Mouse (Mus musculus) neural tube, embryonic 14.5 days (tissue): ENCODE results near the gene Lrrfip1. TPM values are rescaled to one million over a fixed set of nuclear protein-coding genes. Genes with fewer than 3 reads are reported as not detected.

Experiments used
- ATAC-seq: fragments of 200-750 bp; cut with Nextera tagmentation; 2 replicates; pipeline ENCODE4 v1.8.0; 2017; ENCODE audit warnings: low read depth, mild to moderate bottlenecking, moderate TSS enrichment, moderate library complexity
- H3K27ac ChIP-seq: fragments of 300-500 bp; sonication (generic); 2 replicates; pipeline ENCODE4 v1.5.1; 2014; ENCODE audit warnings: low read depth, mild to moderate bottlenecking, control low read depth, low read length, moderate library complexity, mixed read lengths
- H3K27me3 ChIP-seq: fragments of 300-500 bp; sonication (generic); 2 replicates; pipeline ENCODE4 v1.6.1; 2014; ENCODE audit warnings: low read length; ENCODE audit not compliant: control insufficient read depth, insufficient read depth
- H3K36me3 ChIP-seq: fragments of 300-500 bp; sonication (generic); 2 replicates; pipeline ENCODE4 v1.6.1; 2014; ENCODE audit warnings: low read length, mixed read lengths; ENCODE audit not compliant: control insufficient read depth, insufficient read depth
- H3K4me1 ChIP-seq: fragments of 300-500 bp; sonication (generic); 2 replicates; pipeline ENCODE4 v1.6.1; 2014; ENCODE audit warnings: low read length; ENCODE audit not compliant: control insufficient read depth, insufficient read depth
- H3K4me2 ChIP-seq: fragments of 300-500 bp; sonication (generic); 2 replicates; pipeline ENCODE4 v1.6.1; 2014; ENCODE audit warnings: mild to moderate bottlenecking, low read depth, low read length, control low read depth
- H3K4me3 ChIP-seq: fragments of 300-500 bp; sonication (generic); 2 replicates; pipeline ENCODE4 v1.5.1; 2014; ENCODE audit warnings: low read depth, low read length, control low read depth, mixed read lengths
- H3K9ac ChIP-seq: fragments of 300-500 bp; sonication (generic); replicated peaks from 2 replicates; pipeline ENCODE4 v1.6.1; 2014; ENCODE audit warnings: low read depth, mild to moderate bottlenecking, control low read depth, low read length, mixed read lengths
- H3K9me3 ChIP-seq: fragments of 300-500 bp; sonication (generic); 2 replicates; pipeline ENCODE4 v1.6.1; 2016; ENCODE audit warnings: low read length; ENCODE audit not compliant: control insufficient read depth
- WGBS: fragments of 180-500 bp; shearing (Covaris S2); extraction: QIAGEN DNeasy Blood & Tissue Kit; methylation state at CpG from one replicate; pipeline ENCODE4 v1.1.7; 2014; 5-methylcytosine and 5-hydroxymethylcytosine counted together
- polyA plus RNA-seq: library from polyadenylated mRNA; unstranded; fragments of >200 nt; fragmentation: Nextera tagmentation; extraction: Ambion mirVana; gene quantifications from 2 replicates; pipeline ENCODE4 v1.2.1, GENCODE M21; 2014

Gene Lrrfip1
- polyA plus RNA-seq: 41.4 and 50.4 TPM in 2 replicates

DNA sequence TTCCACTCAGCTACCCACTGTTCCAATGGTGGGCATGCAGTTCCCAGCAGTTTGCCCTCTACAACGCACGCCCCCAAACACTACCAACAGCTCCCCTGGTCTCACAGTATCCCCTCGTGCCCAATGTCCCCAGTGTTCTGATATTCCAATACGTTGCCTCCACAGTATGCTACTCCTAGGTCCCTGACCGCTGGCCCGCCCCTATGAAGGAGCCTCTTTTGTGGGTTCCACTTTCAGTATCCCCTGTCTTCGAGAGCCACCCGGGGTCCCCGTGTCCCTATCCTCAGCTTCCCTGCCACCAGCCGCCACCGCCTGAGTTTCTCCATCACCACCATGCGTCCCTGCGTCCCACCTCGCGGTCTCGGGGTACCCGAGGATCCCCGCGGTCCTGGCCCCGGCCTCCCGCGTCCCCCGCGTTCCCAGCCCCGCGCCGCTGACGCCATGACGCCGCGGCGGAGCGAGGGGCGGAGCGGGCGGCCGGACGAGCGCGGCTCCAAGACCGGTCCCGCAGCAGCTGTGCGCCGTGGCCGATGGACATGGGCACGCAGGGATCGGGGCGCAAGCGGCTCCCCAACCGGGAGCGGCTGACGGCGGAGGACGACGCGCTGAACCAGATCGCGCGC lies at the start of gene Lrrfip1:
Gene Lrrfip1 (plus strand): TSS at position 470 of the 623 bp plus-strand sequence.
- Histone ChIP-seq H3K27ac (peak within 1 kb of the TSS; percentile 52), H3K36me3 (no peaks in the 10 kb centered on the region), H3K4me1 (peaks cover 9% of the 10 kb centered on the region), H3K4me3 (peak within 1 kb of the TSS; percentile 67), H3K9ac (peak within 1 kb of the TSS; percentile 70), H3K4me2 (peak within 1 kb of the TSS; percentile 85), H3K27me3 (no peaks in the 10 kb centered on the region), H3K9me3 (no peaks in the 10 kb centered on the region)
- WGBS: 2% methylated on average over 58 of the region's 59 CpGs
- ATAC-seq: peak; percentile 87

DNA sequence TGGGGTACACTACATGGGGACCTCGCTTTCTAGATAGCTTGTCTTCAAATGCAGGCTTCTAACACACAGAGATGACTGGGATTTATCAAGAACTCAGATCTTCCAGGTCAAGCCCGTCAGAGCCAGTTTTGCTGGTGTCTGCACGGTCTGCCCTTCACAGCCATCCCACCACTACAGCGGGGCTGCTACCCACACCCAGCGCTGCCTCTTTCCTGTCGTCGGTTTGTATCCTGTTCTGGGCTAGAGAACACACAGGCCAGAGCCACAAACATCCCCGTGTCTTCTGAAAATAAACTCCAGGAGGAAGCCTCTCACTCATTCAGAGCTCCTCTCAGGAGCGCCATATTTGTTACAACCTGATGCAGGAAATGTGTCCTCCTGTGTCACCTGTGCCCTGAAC lies 49.2 kb upstream of the Lrrfip1 start:
- no peak overlapping the region for H3K4me2 ChIP-seq
- WGBS: 81% methylated on average over 9 of the region's 9 CpGs
- no peaks in the 10 kb centered on the region for H3K27me3 ChIP-seq
- H3K36me3 ChIP-seq: no peaks in the 10 kb centered on the region
- H3K9ac ChIP-seq: no peak overlapping the region
- no peaks in the 10 kb centered on the region for H3K9me3 ChIP-seq
- no peak for ATAC-seq
- H3K27ac ChIP-seq: no peak overlapping the region
- H3K4me3 ChIP-seq: no peak overlapping the region
- H3K4me1 ChIP-seq: no peaks in the 10 kb centered on the region

GRCm38 (mm10) chr1:90951670-90952069 lies 46.9 kb upstream of the Lrrfip1 start:
- Histone ChIP-seq H3K4me1 (no peaks in the 10 kb centered on the region), H3K9me3 (no peaks in the 10 kb centered on the region), H3K27me3 (no peaks in the 10 kb centered on the region), H3K4me2 (no peak overlapping the region), H3K36me3 (no peaks in the 10 kb centered on the region), H3K4me3 (no peak overlapping the region), H3K9ac (no peak overlapping the region), H3K27ac (no peak overlapping the region)
- WGBS: 82% methylated on average over 7 of the region's 7 CpGs
- ATAC-seq: no peak

DNA sequence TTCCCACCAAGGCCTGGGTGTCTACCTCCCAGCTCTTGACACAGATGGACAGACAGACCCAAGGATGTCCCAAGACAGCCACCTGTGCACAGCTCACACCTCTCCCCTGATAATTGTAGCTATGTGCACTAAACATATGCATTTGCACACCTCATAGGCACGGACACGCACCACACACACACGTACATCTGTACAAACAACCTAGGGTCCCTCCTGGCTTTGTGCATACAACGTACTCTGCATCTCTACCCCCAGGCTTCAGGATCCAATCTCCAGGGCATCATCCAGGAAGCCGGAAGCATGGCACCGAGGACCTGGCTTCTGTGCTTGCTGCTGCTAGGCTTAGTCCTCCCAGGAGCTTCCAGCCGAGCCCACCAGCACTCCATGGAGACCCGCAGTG lies 45.7 kb upstream of the Lrrfip1 start, which contains the start of gene Prlh:
Gene Prlh (plus strand): TSS at position 301 of the 400 bp plus-strand sequence.
- Histone ChIP-seq H3K36me3 (no peaks in the 10 kb centered on the region), H3K9ac (no peak within 1 kb of the TSS), H3K9me3 (no peaks in the 10 kb centered on the region), H3K4me2 (no peak within 1 kb of the TSS), H3K4me1 (no peaks in the 10 kb centered on the region), H3K27ac (no peak within 1 kb of the TSS), H3K4me3 (no peak within 1 kb of the TSS), H3K27me3 (no peaks in the 10 kb centered on the region)
- ATAC-seq: no peak
- 77% methylated on average over 8 of the region's 8 CpGs for WGBS

- Histone ChIP-seq H3K36me3 (no peaks in the 10 kb centered on the region), H3K4me2 (no peak overlapping the region), H3K9ac (no peak overlapping the region), H3K4me1 (no peaks in the 10 kb centered on the region), H3K27me3 (no peaks in the 10 kb centered on the region), H3K9me3 (no peaks in the 10 kb centered on the region), H3K27ac (no peak overlapping the region), H3K4me3 (no peak overlapping the region)
- WGBS: 68% methylated on average over 11 of the region's 11 CpGs
- no peak for ATAC-seq
These were observed 44.8 kb upstream of the Lrrfip1 start for GRCm38 (mm10) chr1:90953688-90954087.

DNA sequence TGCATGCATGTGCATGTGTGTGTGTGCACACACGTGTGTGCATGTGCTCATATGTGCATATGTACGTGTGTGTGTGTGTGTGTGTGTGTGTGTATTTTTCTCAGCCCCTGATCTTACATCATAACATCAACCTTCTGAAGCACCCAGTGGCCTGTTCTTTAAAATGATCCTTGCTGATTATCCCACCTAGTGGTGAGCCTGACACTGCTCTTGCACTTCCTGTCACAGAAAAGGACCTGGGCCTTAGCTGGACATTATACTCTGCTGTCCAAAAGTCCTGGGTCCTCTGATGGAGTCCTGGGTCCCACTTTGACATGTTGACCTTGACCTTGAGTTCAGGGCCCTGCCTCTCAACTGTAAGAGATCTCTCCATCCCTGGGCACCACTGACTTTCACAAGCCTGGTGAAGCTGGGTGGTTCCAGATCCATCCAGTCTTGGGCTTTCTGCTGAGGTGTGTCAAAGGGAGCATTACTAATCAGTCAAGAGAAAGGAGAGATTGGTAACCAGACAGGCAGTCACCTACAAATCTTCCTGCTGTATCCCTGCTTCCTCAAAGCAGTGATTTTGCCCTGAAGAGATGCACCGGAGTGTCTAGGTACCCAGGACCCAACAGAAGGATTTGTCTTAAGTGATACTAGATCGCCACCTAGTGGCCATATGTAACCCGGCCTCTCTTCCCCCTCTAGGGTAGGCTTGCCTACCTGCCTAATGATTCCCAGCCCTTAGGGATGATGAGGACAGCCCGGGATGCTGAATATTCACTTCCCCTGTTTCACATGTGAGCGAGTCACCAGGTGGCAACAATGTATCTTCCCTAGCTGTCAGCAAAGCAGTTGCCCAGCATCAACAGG lies 42.1 kb upstream of the Lrrfip1 start:
- H3K27ac ChIP-seq: no peak overlapping the region
- no peaks in the 10 kb centered on the region for H3K36me3 ChIP-seq
- no peak overlapping the region for H3K9ac ChIP-seq
- H3K4me1 ChIP-seq: no peaks in the 10 kb centered on the region
- ATAC-seq: peak; percentile 89; the same call in 1 of the 2 replicates
- H3K9me3 ChIP-seq: no peaks in the 10 kb centered on the region
- no peaks in the 10 kb centered on the region for H3K27me3 ChIP-seq
- WGBS: 38% methylated on average over 7 of the region's 7 CpGs
- H3K4me3 ChIP-seq: no peak overlapping the region
- H3K4me2 ChIP-seq: no peak overlapping the region

- H3K4me1 ChIP-seq: no peaks in the 10 kb centered on the region
- H3K27me3 ChIP-seq: no peaks in the 10 kb centered on the region
- H3K36me3 ChIP-seq: no peaks in the 10 kb centered on the region
- no peak overlapping the region for H3K27ac ChIP-seq
- H3K4me2 ChIP-seq: no peak overlapping the region
- H3K4me3 ChIP-seq: no peak overlapping the region
- WGBS: 22% methylated on average over 4 of the region's 4 CpGs
- H3K9me3 ChIP-seq: no peaks in the 10 kb centered on the region
- ATAC-seq: no peak
- H3K9ac ChIP-seq: no peak overlapping the region
These were observed 36.0 kb upstream of the Lrrfip1 start for GRCm38 (mm10) chr1:90962526-90962925.

- no peak overlapping the region for H3K27ac ChIP-seq
- H3K4me3 ChIP-seq: no peak overlapping the region
- WGBS: 20% methylated on average over 3 of the region's 3 CpGs
- H3K9me3 ChIP-seq: no peaks in the 10 kb centered on the region
- no peak overlapping the region for H3K9ac ChIP-seq
- H3K4me2 ChIP-seq: no peak overlapping the region
- no peaks in the 10 kb centered on the region for H3K4me1 ChIP-seq
- H3K27me3 ChIP-seq: no peaks in the 10 kb centered on the region
- ATAC-seq: no peak; the same call in 1 of the 2 replicates
- H3K36me3 ChIP-seq: no peaks in the 10 kb centered on the region
These were observed 35.5 kb upstream of the Lrrfip1 start for GRCm38 (mm10) chr1:90962994-90963393.

- Histone ChIP-seq H3K27ac (no peak overlapping the region), H3K9me3 (no peaks in the 10 kb centered on the region), H3K27me3 (no peaks in the 10 kb centered on the region), H3K9ac (no peak overlapping the region), H3K4me3 (no peak overlapping the region), H3K36me3 (no peaks in the 10 kb centered on the region), H3K4me2 (no peak overlapping the region), H3K4me1 (no peaks in the 10 kb centered on the region)
- WGBS: 50% methylated on average over 7 of the region's 7 CpGs
- ATAC-seq: 0 out of 2 replicates have a peak, but pooled peaks have one; percentile 58
These were observed 31.0 kb upstream of the Lrrfip1 start for GRCm38 (mm10) chr1:90967583-90967982.
